Mouse (Mus musculus) lung, adult 2 months (tissue): ENCODE measurements around the gene Gm20662. TPM values are rescaled to one million over a fixed set of nuclear protein-coding genes. Genes with fewer than 3 reads are reported as not detected.

ENCODE experiments used
- DNase-seq: peaks from one replicate; pipeline ENCODE4 v3.0.0; 2022
- H3K4me1 ChIP-seq: fragments of 200-500 bp; 2 replicates; pipeline ENCODE4 v1.6.1; 2011; ENCODE audit warnings: low read length; ENCODE audit not compliant: control insufficient read depth, insufficient read depth
- H3K4me3 ChIP-seq: fragments of 200-500 bp; replicated peaks from 2 replicates; pipeline ENCODE3; 2011; ENCODE audit warnings: low read depth, mild to moderate bottlenecking, control low read depth, low read length; ENCODE audit errors: extremely low read depth
- CTCF ChIP-seq: fragments of 200-500 bp; IDR thresholded peaks from 2 replicates; pipeline ENCODE4 v1.5.1; 2011; ENCODE audit warnings: mild to moderate bottlenecking, low read length, control low read depth; ENCODE audit not compliant: insufficient read depth
- POLR2A ChIP-seq: fragments of 200-500 bp; IDR thresholded peaks from 2 replicates; pipeline ENCODE4 v1.6.1; 2011; ENCODE audit warnings: low read depth, mild to moderate bottlenecking, control low read depth, low read length, borderline replicate concordance; ENCODE audit errors: extremely low read depth
- WGBS: fragments of 180-500 bp; shearing (Covaris S2); methylation state at CpG from one replicate; pipeline ENCODE4 v1.1.7; 2018; 5-methylcytosine and 5-hydroxymethylcytosine counted together
- polyA plus RNA-seq: library from polyadenylated mRNA; depleted of rRNA; stranded (reverse); fragments of >200 nt; gene quantifications from 2 replicates; pipeline ENCODE4 v1.2.3, GENCODE M21; 2012

Gene Gm20662
- polyA plus RNA-seq, 1 experiment: 11.5 TPM

GRCm38 (mm10) chr9:107960928-107961327 is 35.2 kb upstream of the Gm20662 start:
- Histone ChIP-seq H3K4me1 (no peaks in the 10 kb centered on the region), H3K4me3 (no peak overlapping the region)
- WGBS: 69% methylated on average over 4 of the region's 4 CpGs
- DNase-seq: no peak
- TF ChIP-seq CTCF (no peak), POLR2A (no peak)

- no peak for TF ChIP-seq POLR2A
- TF ChIP-seq CTCF: no peak
- Histone ChIP-seq H3K4me1 (no peaks in the 10 kb centered on the region), H3K4me3 (no peak overlapping the region)
- no peak for DNase-seq
- WGBS: 87% methylated on average over 10 of the region's 10 CpGs
These were observed 34.8 kb upstream of the Gm20662 start for GRCm38 (mm10) chr9:107961351-107961762.

- TF ChIP-seq POLR2A (no peak), CTCF (peak; percentile 13; the same call in 1 of the 2 replicates)
- H3K4me1 ChIP-seq: no peaks in the 10 kb centered on the region
- 68% methylated on average over 5 of the region's 5 CpGs for WGBS
- no peak overlapping the region for H3K4me3 ChIP-seq
- no peak for DNase-seq
These were observed 34.3 kb upstream of the Gm20662 start for GRCm38 (mm10) chr9:107961881-107962280.

GRCm38 (mm10) chr9:107962916-107963315 is 33.2 kb upstream of the Gm20662 start:
- TF ChIP-seq CTCF (no peak), POLR2A (no peak)
- H3K4me3 ChIP-seq: no peak overlapping the region
- H3K4me1 ChIP-seq: no peaks in the 10 kb centered on the region; the same call in 1 of the 2 replicates
- no peak for DNase-seq
- WGBS: 94% methylated on average over 9 of the region's 9 CpGs

GRCm38 (mm10) chr9:107963700-107964099 is 32.4 kb upstream of the Gm20662 start:
- 12% methylated on average over 5 of the region's 5 CpGs for WGBS
- TF ChIP-seq CTCF: peak; percentile 97
- TF ChIP-seq POLR2A: no peak
- Histone ChIP-seq H3K4me1 (no peaks in the 10 kb centered on the region; the same call in 1 of the 2 replicates), H3K4me3 (no peak overlapping the region)
- DNase-seq: peak; percentile 70

GRCm38 (mm10) chr9:107964681-107965080 is 31.5 kb upstream of the Gm20662 start:
- WGBS: 89% methylated on average over 9 of the region's 9 CpGs

GRCm38 (mm10) chr9:107966676-107967075 is 29.5 kb upstream of the Gm20662 start:
- 71% methylated on average over 10 of the region's 10 CpGs for WGBS
- no peak for DNase-seq
- H3K4me1 ChIP-seq: no peaks in the 10 kb centered on the region; the same call in 1 of the 2 replicates
- H3K4me3 ChIP-seq: no peak overlapping the region
- TF ChIP-seq CTCF (no peak), POLR2A (no peak)

More at GRCm38 (mm10) chr9:107964681-107965080, 31.5 kb upstream of the Gm20662 start:
- Histone ChIP-seq H3K4me3 (no peak overlapping the region), H3K4me1 (no peaks in the 10 kb centered on the region; the same call in 1 of the 2 replicates)
- DNase-seq: no peak
- TF ChIP-seq CTCF: no peak

GRCm38 (mm10) chr9:107967437-107967836 is 28.7 kb upstream of the Gm20662 start:
- no peak for TF ChIP-seq POLR2A
- no peak for TF ChIP-seq CTCF
- no peaks in the 10 kb centered on the region; the same call in 1 of the 2 replicates for H3K4me1 ChIP-seq
- 50% methylated on average over 6 of the region's 6 CpGs for WGBS
- no peak overlapping the region for H3K4me3 ChIP-seq
- DNase-seq: no peak

- Histone ChIP-seq H3K4me3 (no peak overlapping the region), H3K4me1 (no peaks in the 10 kb centered on the region; the same call in 1 of the 2 replicates)
- no peak for TF ChIP-seq CTCF
- no peak for DNase-seq
- WGBS: 90% methylated on average over 7 of the region's 7 CpGs
These were observed 27.6 kb upstream of the Gm20662 start for GRCm38 (mm10) chr9:107968531-107968930.

GRCm38 (mm10) chr9:107970311-107970710 is 25.8 kb upstream of the Gm20662 start:
- Histone ChIP-seq H3K4me1 (peaks cover 3% of the 10 kb centered on the region; the same call in 1 of the 2 replicates), H3K4me3 (no peak overlapping the region)
- 84% methylated on average over 5 of the region's 5 CpGs for WGBS
- DNase-seq: no peak
- TF ChIP-seq CTCF (no peak), POLR2A (no peak)
